Mouse (Mus musculus) forebrain, embryonic 12.5 days (tissue): Measurements from ENCODE around the gene Sema6c. TPM values are rescaled to one million over a fixed set of nuclear protein-coding genes. Genes with fewer than 3 reads are reported as not detected.

ENCODE experiments used
- microRNA-seq: library from miRNA; unstranded; fragments of <30 nt; microRNA quantifications from one replicate; pipeline ENCODE4, GENCODE M21; 2017
- polyA plus RNA-seq: library from polyadenylated mRNA; unstranded; fragments of >200 nt; fragmentation: Nextera tagmentation; extraction: Ambion mirVana; gene quantifications from 2 replicates; pipeline ENCODE4 v1.2.1, GENCODE M21; 2016

Sema6c gene
- polyA plus RNA-seq, 1 experiment from 2014 or later: 31.2 TPM

Small RNA genes within 50 kb of the gene (microRNA-seq; reads per million reads assigned to microRNA genes)
- gene Mir8099-1: not detected

Other genes starting within 250 kb of the Sema6c start
- gene Selenbp1, start 227.4 kb upstream of the Sema6c start, polyA plus RNA-seq: 5.5 and 5.9 TPM in 2 replicates
- gene Rfx5, start 206.4 kb upstream of the Sema6c start, polyA plus RNA-seq: 8.6 and 9.2 TPM in 2 replicates
- gene Pi4kb, start 185.7 kb upstream of the Sema6c start, polyA plus RNA-seq: 17.2 and 25.5 TPM in 2 replicates
- gene Zfp687, start 145.0 kb upstream of the Sema6c start, polyA plus RNA-seq: 36.6 and 39.0 TPM in 2 replicates
- 283 and 295 TPM in 2 replicates for gene Psmd4, start 117.8 kb upstream of the Sema6c start, polyA plus RNA-seq
- gene Pip5k1a, start 53.5 kb upstream of the Sema6c start, polyA plus RNA-seq: 21.4 and 23.0 TPM in 2 replicates
- 242 and 252 TPM in 2 replicates for gene Vps72, start 49.4 kb upstream of the Sema6c start, polyA plus RNA-seq
- gene Tmod4, start 36.0 kb upstream of the Sema6c start, polyA plus RNA-seq: 0.97 and 1.1 TPM in 2 replicates
- 84.6 and 95.1 TPM in 2 replicates for gene Scnm1, start 26.4 kb upstream of the Sema6c start, polyA plus RNA-seq
- gene Lysmd1, start 26.4 kb upstream of the Sema6c start, polyA plus RNA-seq: 19.7 and 21.1 TPM in 2 replicates
- 1.5 and 2.0 TPM in 2 replicates for gene Tnfaip8l2, start 18.1 kb upstream of the Sema6c start, polyA plus RNA-seq
- 12.2 and 12.5 TPM in 2 replicates for gene Gabpb2, start 57.5 kb downstream of the Sema6c start, polyA plus RNA-seq
- 105 and 110 TPM in 2 replicates for gene Cdc42se1, start 68.3 kb downstream of the Sema6c start, polyA plus RNA-seq
- 96.2 and 98.8 TPM in 2 replicates for gene Mllt11, start 71.7 kb downstream of the Sema6c start, polyA plus RNA-seq
- 0.12 and 0.31 TPM in 2 replicates for gene Gm128, start 81.1 kb downstream of the Sema6c start, polyA plus RNA-seq
- gene Bnipl, start 90.7 kb downstream of the Sema6c start, polyA plus RNA-seq: 0.42 and 0.63 TPM in 2 replicates
- 37.4 and 39.8 TPM in 2 replicates for gene Mindy1, start 120.9 kb downstream of the Sema6c start, polyA plus RNA-seq
- gene Prune1, start 121.6 kb downstream of the Sema6c start, polyA plus RNA-seq: 30.0 and 30.9 TPM in 2 replicates
- gene Anxa9, start 146.7 kb downstream of the Sema6c start, polyA plus RNA-seq: 1.1 and 1.4 TPM in 2 replicates
- gene Cers2, start 154.3 kb downstream of the Sema6c start, polyA plus RNA-seq: 109 and 111 TPM in 2 replicates
- 66.2 and 70.2 TPM in 2 replicates for gene Setdb1, start 196.7 kb downstream of the Sema6c start, polyA plus RNA-seq
- not detected in 2 replicates for gene 4930558C23Rik, start 242.4 kb downstream of the Sema6c start, polyA plus RNA-seq